Mouse (Mus musculus): Measurements from ENCODE around the gene Sag. TPM values are rescaled to one million over a fixed set of nuclear protein-coding genes. Genes with fewer than 3 reads are reported as not detected.

Gene Sag
- polyA plus RNA-seq, 1 experiment from 2014 or later = 1.5 TPM

DNA sequence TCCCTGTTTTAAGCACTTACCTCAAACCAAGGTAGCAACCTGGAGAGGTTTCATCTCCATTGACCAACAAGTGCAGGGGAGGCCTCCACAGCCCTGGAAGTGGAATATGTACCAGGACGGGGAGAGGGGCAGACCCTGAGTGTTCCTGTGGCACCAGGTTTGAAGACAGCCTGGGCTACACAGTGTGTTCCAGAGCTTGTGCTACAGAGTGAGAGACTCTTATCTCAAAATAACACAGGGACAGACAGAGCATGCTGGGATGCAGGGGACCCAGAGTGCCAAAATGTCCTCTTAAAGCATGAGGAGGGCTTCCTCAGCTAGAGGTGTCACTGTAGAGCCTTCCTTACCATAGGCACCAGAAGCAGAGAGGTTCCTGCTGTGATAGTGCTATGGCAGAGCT lies 4.3 kb downstream of the Sag start:
- peaks cover 6% of the 10 kb centered on the region; the same call in 1 of the 2 replicates for H3K4me1 ChIP-seq (ENCODE audit: control insufficient read depth, insufficient read depth, low read length)
- no peak overlapping the region for H3K27ac ChIP-seq (ENCODE audit: low read depth, low read length)
- no peaks in the 10 kb centered on the region for H3K9me3 ChIP-seq (replicated peaks; ENCODE audit: control insufficient read depth, low read length)
- H3K36me3 ChIP-seq (ENCODE audit: control insufficient read depth, insufficient read depth, low read length) = no peaks in the 10 kb centered on the region
- 68% methylated on average over 1 of the region's 1 CpGs for WGBS (ENCODE audit: insufficient replicate concordance)
- no peak overlapping the region for H3K9ac ChIP-seq (ENCODE audit: low read depth, low read length)
- H3K4me3 ChIP-seq (ENCODE audit: low read depth, low read length) = no peak overlapping the region
- no peak overlapping the region for H3K4me2 ChIP-seq
- no peaks in the 10 kb centered on the region; the same call in 1 of the 2 replicates for H3K27me3 ChIP-seq (ENCODE audit: control insufficient read depth, insufficient read depth, low read length)
- no peak for ATAC-seq (replicated peaks; ENCODE audit: insufficient number of reproducible peaks, low FRiP score, low TSS enrichment)

DNA sequence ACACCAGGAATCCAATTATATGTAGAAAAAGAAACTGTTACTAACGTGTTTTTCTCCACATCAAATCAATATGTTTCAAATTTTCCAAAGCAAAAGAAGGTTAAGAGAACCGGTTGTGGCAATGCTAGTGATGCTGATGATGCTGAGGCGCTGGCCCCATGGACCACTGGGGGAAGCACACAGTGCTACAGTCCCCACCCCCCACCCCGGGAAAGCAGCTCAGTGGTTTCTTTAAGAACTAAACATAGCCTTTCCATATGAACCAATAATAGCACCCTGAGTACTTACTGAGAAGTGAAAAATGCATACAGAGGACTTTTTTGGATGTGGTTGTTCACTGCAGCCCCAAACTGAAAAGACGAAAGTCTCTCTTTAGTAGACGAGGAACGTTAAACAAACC lies 7.9 kb downstream of the Sag start:
- no peak for ATAC-seq (replicated peaks; ENCODE audit: insufficient number of reproducible peaks, low FRiP score, low TSS enrichment)
- H3K36me3 ChIP-seq (ENCODE audit: control insufficient read depth, insufficient read depth, low read length) = no peaks in the 10 kb centered on the region

DNA sequence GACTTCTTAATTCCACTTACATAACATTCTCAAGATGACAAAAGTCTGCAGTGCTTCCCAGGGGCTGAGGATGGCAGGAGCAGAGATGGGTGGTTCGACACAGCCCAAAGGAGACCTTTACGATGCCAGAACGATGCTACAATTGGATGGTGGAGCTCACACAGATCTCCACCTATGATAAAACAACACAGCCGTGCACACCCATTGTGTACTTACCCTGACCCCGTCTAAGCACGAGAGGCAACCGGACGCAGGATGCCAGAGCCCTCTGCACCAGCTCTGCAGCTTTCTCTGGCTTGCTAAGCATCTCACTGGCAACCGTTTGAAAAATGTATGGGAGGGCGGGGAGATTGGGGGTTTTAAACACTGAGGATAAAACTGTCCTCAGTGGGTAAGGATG lies 8.6 kb downstream of the Sag start:
- H3K4me1 ChIP-seq (ENCODE audit: control insufficient read depth, insufficient read depth, low read length) = no peaks in the 10 kb centered on the region
- 81% methylated on average over 10 of the region's 10 CpGs for WGBS (ENCODE audit: insufficient replicate concordance)

More for the DNA sequence above, 7.9 kb downstream of the Sag start:
- Histone ChIP-seq H3K4me1 (ENCODE audit: control insufficient read depth, insufficient read depth, low read length) (no peaks in the 10 kb centered on the region), H3K9me3 (replicated peaks; ENCODE audit: control insufficient read depth, low read length) (no peaks in the 10 kb centered on the region), H3K27ac (ENCODE audit: low read depth, low read length) (no peak overlapping the region), H3K4me2 (no peak overlapping the region), H3K27me3 (ENCODE audit: control insufficient read depth, insufficient read depth, low read length) (no peaks in the 10 kb centered on the region; the same call in 1 of the 2 replicates), H3K9ac (ENCODE audit: low read depth, low read length) (no peak overlapping the region), H3K4me3 (ENCODE audit: low read depth, low read length) (no peak overlapping the region)
- WGBS (ENCODE audit: insufficient replicate concordance) = 83% methylated on average over 7 of the region's 7 CpGs

DNA sequence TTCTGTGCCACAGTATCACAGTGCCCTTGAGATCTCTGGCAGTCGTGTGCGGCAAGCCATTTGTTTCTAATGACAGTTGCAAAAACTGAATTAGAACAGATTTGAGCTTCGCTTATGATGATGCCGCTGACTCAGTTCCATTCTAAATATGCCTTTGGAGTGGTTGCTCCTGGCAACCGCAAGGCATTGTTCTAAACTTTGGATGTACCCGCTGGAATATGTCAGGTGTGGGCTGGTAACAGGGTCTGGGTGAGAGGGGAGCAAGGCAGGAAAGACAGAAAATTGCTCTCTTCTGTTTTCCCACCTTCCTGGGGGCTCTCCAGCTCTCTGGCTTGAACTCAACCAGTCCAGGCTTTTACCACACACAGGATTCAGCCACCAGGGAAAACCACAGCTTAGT lies 9.7 kb downstream of the Sag start:
- Histone ChIP-seq H3K9ac (ENCODE audit: low read depth, low read length) (no peak overlapping the region), H3K9me3 (replicated peaks; ENCODE audit: control insufficient read depth, low read length) (no peaks in the 10 kb centered on the region), H3K4me1 (ENCODE audit: control insufficient read depth, insufficient read depth, low read length) (no peaks in the 10 kb centered on the region), H3K36me3 (ENCODE audit: control insufficient read depth, insufficient read depth, low read length) (no peaks in the 10 kb centered on the region), H3K27me3 (ENCODE audit: control insufficient read depth, insufficient read depth, low read length) (no peaks in the 10 kb centered on the region; the same call in 1 of the 2 replicates), H3K4me3 (ENCODE audit: low read depth, low read length) (no peak overlapping the region), H3K27ac (ENCODE audit: low read depth, low read length) (no peak overlapping the region), H3K4me2 (no peak overlapping the region)
- ATAC-seq (replicated peaks; ENCODE audit: insufficient number of reproducible peaks, low FRiP score, low TSS enrichment) = no peak
- 86% methylated on average over 6 of the region's 6 CpGs for WGBS (ENCODE audit: insufficient replicate concordance)

More for the DNA sequence above, 8.6 kb downstream of the Sag start:
- Histone ChIP-seq H3K27ac (ENCODE audit: low read depth, low read length) (no peak overlapping the region), H3K4me2 (no peak overlapping the region), H3K4me3 (ENCODE audit: low read depth, low read length) (no peak overlapping the region), H3K9me3 (replicated peaks; ENCODE audit: control insufficient read depth, low read length) (no peaks in the 10 kb centered on the region), H3K27me3 (ENCODE audit: control insufficient read depth, insufficient read depth, low read length) (no peaks in the 10 kb centered on the region; the same call in 1 of the 2 replicates), H3K36me3 (ENCODE audit: control insufficient read depth, insufficient read depth, low read length) (no peaks in the 10 kb centered on the region), H3K9ac (ENCODE audit: low read depth, low read length) (no peak overlapping the region)
- ATAC-seq (replicated peaks; ENCODE audit: insufficient number of reproducible peaks, low FRiP score, low TSS enrichment) = no peak

DNA sequence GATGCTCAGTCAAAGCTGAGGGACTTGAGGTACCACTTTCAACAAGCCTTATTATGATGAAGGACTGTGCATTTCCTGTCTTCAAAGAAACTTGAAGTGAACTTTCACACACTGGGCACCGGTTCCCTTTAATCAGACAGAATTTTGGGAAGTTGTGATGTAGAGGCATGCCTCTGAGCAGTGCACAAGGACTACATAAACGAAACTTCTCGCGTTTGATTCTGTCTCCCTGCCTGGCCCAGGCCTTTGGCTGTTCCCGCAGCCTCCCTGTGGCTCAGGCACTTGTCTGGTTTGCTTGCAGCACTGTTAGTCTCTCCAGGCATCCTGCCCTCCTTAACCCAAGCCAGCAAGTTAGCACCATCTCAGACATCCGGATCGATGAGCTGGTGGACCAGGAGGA lies 10.2 kb downstream of the Sag start:
- 74% methylated on average over 7 of the region's 7 CpGs for WGBS (ENCODE audit: insufficient replicate concordance)
- Histone ChIP-seq H3K27me3 (ENCODE audit: control insufficient read depth, insufficient read depth, low read length) (no peaks in the 10 kb centered on the region; the same call in 1 of the 2 replicates), H3K36me3 (ENCODE audit: control insufficient read depth, insufficient read depth, low read length) (no peaks in the 10 kb centered on the region), H3K4me1 (ENCODE audit: control insufficient read depth, insufficient read depth, low read length) (no peaks in the 10 kb centered on the region), H3K9me3 (replicated peaks; ENCODE audit: control insufficient read depth, low read length) (no peaks in the 10 kb centered on the region), H3K9ac (ENCODE audit: low read depth, low read length) (no peak overlapping the region), H3K4me3 (ENCODE audit: low read depth, low read length) (no peak overlapping the region), H3K4me2 (no peak overlapping the region), H3K27ac (ENCODE audit: low read depth, low read length) (no peak overlapping the region)
- ATAC-seq (replicated peaks; ENCODE audit: insufficient number of reproducible peaks, low FRiP score, low TSS enrichment) = no peak

DNA sequence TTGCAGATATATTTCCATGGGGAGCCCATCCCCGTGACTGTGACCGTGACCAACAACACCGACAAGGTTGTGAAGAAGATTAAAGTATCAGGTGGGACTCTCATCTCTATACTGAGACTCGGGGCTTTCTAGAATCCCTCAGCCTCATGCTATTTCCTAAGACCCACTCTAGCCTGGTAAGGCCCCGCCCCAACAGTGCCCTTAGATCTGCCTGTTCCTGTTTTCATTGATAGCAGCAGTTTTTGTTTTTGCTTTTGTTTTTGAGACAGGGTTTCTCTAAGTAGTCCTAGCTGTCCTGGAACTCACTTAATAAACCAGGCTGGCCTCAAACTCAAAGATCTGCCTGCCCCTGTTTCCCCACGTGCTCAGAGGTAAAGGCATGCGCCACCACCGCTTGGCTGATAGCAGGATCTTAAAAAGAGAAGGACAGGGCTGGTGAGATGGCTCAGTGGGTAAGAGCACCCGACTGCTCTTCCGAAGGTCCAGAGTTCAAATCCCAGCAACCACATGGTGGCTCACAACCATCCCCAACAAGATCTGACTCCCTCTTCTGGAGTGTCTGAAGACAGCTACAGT lies 21.0 kb downstream of the Sag start:
- H3K4me3 ChIP-seq (ENCODE audit: low read depth, low read length) = no peak overlapping the region
- WGBS (ENCODE audit: insufficient replicate concordance) = 82% methylated on average over 10 of the region's 10 CpGs
- no peak for ATAC-seq (replicated peaks; ENCODE audit: insufficient number of reproducible peaks, low FRiP score, low TSS enrichment)
- no peak overlapping the region for H3K27ac ChIP-seq (ENCODE audit: low read depth, low read length)
- no peaks in the 10 kb centered on the region for H3K27me3 ChIP-seq (ENCODE audit: control insufficient read depth, insufficient read depth, low read length)
- H3K4me2 ChIP-seq = no peak overlapping the region
- peaks cover 2% of the 10 kb centered on the region; the same call in 1 of the 2 replicates for H3K4me1 ChIP-seq (ENCODE audit: control insufficient read depth, insufficient read depth, low read length)
- H3K36me3 ChIP-seq (ENCODE audit: control insufficient read depth, insufficient read depth, low read length) = no peaks in the 10 kb centered on the region
- H3K9ac ChIP-seq (ENCODE audit: low read depth, low read length) = no peak overlapping the region
- no peaks in the 10 kb centered on the region for H3K9me3 ChIP-seq (replicated peaks; ENCODE audit: control insufficient read depth, low read length)

DNA sequence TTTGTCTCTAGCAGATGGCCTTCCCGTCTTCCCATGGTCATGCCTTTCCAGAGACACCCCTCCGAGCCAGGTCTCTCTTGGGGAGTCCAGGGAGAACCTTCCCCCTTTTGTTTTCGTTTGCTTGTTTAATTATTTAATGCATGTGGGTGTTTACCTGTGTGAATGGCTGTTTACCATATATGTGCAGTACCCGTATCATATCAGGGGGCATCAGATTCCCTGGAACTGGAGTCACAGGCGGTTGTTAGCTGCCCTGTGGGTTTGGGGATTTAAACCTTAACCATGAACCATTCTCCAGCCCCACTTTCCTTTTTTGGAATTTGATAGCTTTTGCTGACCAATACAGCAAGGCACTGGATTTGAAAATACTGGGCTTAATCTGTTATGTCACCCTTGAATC lies 21.8 kb downstream of the Sag start:
- no peaks in the 10 kb centered on the region for H3K36me3 ChIP-seq (ENCODE audit: control insufficient read depth, insufficient read depth, low read length)
- peaks cover 4% of the 10 kb centered on the region; the same call in 1 of the 2 replicates for H3K4me1 ChIP-seq (ENCODE audit: control insufficient read depth, insufficient read depth, low read length)
- no peak overlapping the region for H3K27ac ChIP-seq (ENCODE audit: low read depth, low read length)
- no peaks in the 10 kb centered on the region for H3K27me3 ChIP-seq (ENCODE audit: control insufficient read depth, insufficient read depth, low read length)
- H3K9ac ChIP-seq (ENCODE audit: low read depth, low read length) = no peak overlapping the region
- WGBS (ENCODE audit: insufficient replicate concordance) = 75% methylated on average over 5 of the region's 5 CpGs
- no peak overlapping the region for H3K4me2 ChIP-seq
- H3K9me3 ChIP-seq (replicated peaks; ENCODE audit: control insufficient read depth, low read length) = no peaks in the 10 kb centered on the region
- H3K4me3 ChIP-seq (ENCODE audit: low read depth, low read length) = no peak overlapping the region
- ATAC-seq (replicated peaks; ENCODE audit: insufficient number of reproducible peaks, low FRiP score, low TSS enrichment) = no peak

DNA sequence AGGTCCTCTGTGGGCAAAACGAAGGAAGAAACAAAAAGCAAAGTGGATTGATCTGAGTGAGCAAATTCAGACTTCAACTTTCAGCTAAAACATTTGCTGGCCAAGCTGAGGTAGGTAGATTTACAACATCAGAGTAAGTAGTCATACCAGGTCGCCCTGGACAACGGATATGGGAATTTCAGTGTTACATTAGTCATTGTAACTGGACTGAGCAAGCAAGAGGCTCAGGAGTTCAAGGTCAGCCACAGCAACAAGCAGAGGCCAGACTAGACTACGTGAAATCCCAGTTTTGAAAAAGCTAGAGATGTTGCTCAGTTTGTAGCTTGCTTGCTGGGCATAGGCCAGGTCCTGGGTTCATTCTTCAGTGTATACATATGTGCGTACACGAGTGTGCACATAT lies 22.5 kb downstream of the Sag start:
- no peak overlapping the region for H3K4me2 ChIP-seq
- H3K27ac ChIP-seq (ENCODE audit: low read depth, low read length) = no peak overlapping the region
- no peaks in the 10 kb centered on the region for H3K36me3 ChIP-seq (ENCODE audit: control insufficient read depth, insufficient read depth, low read length)
- no peaks in the 10 kb centered on the region for H3K9me3 ChIP-seq (replicated peaks; ENCODE audit: control insufficient read depth, low read length)
- 84% methylated on average over 6 of the region's 6 CpGs for WGBS (ENCODE audit: insufficient replicate concordance)
- no peak overlapping the region for H3K4me3 ChIP-seq (ENCODE audit: low read depth, low read length)
- no peak overlapping the region for H3K9ac ChIP-seq (ENCODE audit: low read depth, low read length)
- no peaks in the 10 kb centered on the region for H3K27me3 ChIP-seq (ENCODE audit: control insufficient read depth, insufficient read depth, low read length)
- no peak for ATAC-seq (replicated peaks; ENCODE audit: insufficient number of reproducible peaks, low FRiP score, low TSS enrichment)
- peaks cover 4% of the 10 kb centered on the region; the same call in 1 of the 2 replicates for H3K4me1 ChIP-seq (ENCODE audit: control insufficient read depth, insufficient read depth, low read length)

DNA sequence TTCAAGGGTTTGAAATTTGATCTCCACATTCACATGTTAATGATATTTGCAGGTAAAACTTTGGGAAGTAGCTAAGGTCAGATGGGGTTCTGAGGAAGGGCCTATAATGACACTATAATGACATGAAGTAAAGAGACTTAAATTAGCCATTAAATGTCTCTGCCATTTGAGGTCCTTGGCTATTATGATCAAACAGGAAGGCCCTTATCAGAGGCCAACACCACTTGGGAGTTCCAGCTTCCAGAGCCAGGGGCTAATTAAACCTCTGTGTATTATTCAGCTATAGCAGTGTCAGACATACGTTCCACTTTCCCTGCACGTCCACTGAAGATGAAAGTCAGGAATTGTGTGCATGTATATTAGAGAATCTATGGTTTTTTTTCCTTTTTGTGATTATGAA lies 23.0 kb downstream of the Sag start:
- WGBS (ENCODE audit: insufficient replicate concordance) = 72% methylated on average over 2 of the region's 2 CpGs
- H3K36me3 ChIP-seq (ENCODE audit: control insufficient read depth, insufficient read depth, low read length) = no peaks in the 10 kb centered on the region
- no peaks in the 10 kb centered on the region for H3K27me3 ChIP-seq (ENCODE audit: control insufficient read depth, insufficient read depth, low read length)
- H3K9ac ChIP-seq (ENCODE audit: low read depth, low read length) = no peak overlapping the region
- H3K4me1 ChIP-seq (ENCODE audit: control insufficient read depth, insufficient read depth, low read length) = peaks cover 4% of the 10 kb centered on the region; the same call in 1 of the 2 replicates
- ATAC-seq (replicated peaks; ENCODE audit: insufficient number of reproducible peaks, low FRiP score, low TSS enrichment) = no peak
- H3K9me3 ChIP-seq (replicated peaks; ENCODE audit: control insufficient read depth, low read length) = no peaks in the 10 kb centered on the region
- no peak overlapping the region for H3K4me3 ChIP-seq (ENCODE audit: low read depth, low read length)
- H3K4me2 ChIP-seq = no peak overlapping the region
- no peak overlapping the region for H3K27ac ChIP-seq (ENCODE audit: low read depth, low read length)

Measured in heart, embryonic 11.5 days (tissue).